Mouse (Mus musculus) right cerebral cortex, postnatal 10 days (tissue): ENCODE measurements at regions not wholly inside any gene's neighbourhood (a gene's known extent, or its start where the extent isn't known, plus 50 kb on each side); places are given as distances from the start of the nearest gene placed in this dataset.
"Not testable (repeated sequence)": the region's sequence is repeated elsewhere in the genome, so short reads cannot be mapped to it uniquely, and the experiment has no call there.

Source experiments
- DNase-seq, 2 experiments: peaks; one replicate each; pipeline ENCODE4 v3.0.0; 2021; ENCODE audit warnings: low spot score in 2 of 2

DNA sequence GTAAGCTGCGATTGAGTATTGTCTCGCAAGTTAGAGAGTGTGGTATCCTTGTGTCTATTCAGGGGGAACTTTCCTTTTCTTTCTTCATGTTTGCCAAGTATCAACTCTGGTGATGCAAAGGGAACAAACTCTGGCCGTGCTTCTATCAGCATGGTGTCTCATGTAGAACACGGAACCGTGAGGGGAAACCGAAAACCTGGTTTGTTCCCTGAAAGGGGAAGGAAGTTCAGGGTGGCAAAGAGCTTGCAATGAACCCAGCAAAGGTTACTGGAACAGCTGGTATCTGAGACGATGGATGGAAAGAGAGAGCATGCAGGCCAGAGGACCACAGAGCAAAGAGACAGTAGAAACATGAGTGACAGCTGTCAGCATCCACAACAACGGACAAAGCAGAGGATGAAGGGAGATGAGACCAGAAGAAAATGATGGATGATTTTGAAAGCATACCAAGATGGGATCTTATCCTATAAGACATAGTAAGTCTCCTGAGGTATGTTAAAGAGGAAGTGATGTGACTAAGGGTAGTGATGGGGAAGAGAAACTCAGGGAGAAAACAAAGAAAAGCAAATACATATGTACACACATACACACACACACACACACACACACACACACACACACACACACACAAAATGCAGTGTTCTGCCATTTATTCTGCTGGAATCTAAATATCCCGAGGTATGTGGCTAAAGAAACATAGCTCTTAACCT lies 199.8 kb upstream of the Peli2 start:
- no peak for DNase-seq

- DNase-seq = no peak
Observed at GRCm38 (mm10) chr14:47921811-47922277, 198.8 kb upstream of the Peli2 start.

DNA sequence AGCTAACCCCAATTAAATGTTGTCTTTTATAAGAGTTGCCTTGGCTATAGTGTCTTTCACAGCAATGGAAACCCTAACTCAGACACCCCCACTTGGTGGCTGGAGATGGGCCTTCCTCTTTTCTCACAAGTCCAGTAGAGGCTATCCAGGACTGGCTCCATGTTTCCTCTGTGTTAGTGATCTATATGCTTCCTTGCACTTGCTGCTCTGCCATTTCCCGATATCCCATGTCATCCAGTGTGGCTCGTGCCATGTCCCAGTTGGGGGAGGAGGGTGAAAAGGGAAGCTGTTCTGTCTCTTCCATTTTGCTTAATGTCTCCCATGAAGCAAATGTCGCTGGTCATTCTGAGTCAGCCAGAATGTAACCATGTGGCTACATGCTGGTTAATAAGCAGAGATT lies 194.2 kb upstream of the Peli2 start:
- no peak for DNase-seq

DNA sequence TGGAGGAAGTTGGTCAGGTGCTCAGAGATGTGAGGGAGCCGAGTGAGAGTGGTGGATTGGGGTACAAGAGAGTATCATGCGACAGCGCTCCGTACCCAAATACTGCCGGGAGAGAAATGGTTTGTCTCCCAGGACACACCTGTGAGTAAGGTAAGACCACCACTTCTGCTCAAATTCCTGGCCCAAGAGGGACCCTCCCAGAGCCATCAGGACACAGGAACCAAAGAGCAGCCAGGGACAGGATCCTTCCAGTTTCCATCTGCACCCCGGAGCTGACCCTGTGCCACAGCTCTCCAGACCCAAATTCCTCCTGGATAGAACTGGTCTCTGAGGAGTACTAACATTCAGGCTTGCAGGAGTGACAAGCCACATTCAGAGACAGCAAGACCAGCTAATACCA lies 185.2 kb upstream of the Peli2 start:
- no peak for DNase-seq

DNA sequence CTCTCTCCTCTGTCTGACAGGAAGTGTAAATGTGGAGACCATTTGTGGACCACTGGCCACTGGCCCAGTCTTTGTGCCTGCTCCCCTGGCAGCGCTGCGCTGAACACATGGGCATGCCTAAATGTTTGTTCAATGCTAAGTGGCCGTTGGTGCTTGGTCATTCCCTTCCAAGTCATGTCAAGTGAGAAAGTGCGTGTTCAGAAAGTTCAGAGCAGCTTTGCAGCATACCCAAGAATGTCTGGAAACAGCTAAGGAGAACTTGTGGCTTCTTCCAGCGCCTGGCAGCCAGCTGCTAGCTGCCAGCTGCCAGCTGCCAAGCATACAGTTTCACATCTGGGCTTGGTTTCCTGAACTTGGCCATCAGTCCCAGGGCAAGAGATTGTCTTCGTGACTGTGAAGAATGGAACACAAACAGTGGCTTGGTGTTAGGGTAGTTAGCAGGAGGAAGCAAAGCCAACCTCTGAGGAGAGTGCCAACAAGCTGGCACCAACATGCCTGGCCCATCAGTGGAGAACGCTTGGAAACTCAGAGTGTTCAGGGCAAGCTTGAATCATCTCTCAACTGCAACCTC lies 183.5 kb upstream of the Peli2 start:
- DNase-seq = peak; percentile 57

GRCm38 (mm10) chr14:47939781-47940590 lies 180.6 kb upstream of the Peli2 start:
- DNase-seq = no peak

- DNase-seq = no peak
Observed at GRCm38 (mm10) chr14:47942671-47943070, 178.0 kb upstream of the Peli2 start.

GRCm38 (mm10) chr14:47944595-47944994 lies 176.0 kb upstream of the Peli2 start:
- DNase-seq = no peak

- no peak for DNase-seq
Observed at GRCm38 (mm10) chr14:47951041-47951440, 169.6 kb upstream of the Peli2 start.

- no peak for DNase-seq
Observed at GRCm38 (mm10) chr14:47958171-47958570, 162.5 kb upstream of the Peli2 start.

- no peak for DNase-seq
Observed at GRCm38 (mm10) chr14:47959366-47960280, 161.0 kb upstream of the Peli2 start.

DNA sequence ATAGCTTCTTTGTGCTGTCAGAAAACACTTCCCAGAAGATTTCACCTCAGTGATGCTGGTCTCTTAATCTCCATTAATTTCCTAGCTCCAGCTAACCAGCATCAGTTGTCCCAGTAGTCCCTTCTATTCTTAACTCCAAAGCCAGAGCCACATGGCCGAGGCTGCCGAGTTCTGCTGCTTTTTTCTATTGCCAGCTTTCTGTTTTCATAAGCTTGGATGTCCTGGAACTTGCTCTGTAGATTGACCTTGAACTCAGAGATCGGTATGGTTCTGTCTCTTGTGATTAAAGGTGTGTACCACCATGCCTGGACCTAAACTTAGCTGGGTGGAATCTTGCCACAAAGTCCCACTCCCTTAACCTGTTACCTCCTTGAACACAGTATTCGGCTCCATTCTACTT lies 155.8 kb upstream of the Peli2 start:
- not testable (repeated sequence) for DNase-seq

DNA sequence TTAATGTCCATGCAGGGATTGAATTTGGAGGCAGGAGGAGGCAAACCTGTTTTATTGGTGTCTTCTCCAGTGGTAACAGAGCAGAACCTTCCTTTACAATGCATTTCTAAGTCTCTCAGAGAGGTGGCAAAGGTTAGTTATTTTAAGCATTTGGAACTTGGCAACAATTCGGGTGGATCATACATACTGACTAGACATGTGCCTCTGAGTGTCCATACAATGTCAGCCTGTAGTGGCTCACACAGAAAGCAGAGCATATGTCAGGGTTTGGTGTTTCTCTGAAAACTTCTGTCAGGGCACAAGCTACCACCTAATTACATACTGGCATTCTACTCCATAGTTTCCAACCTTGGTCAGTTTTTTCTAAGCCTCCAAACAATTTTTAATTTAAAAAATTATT lies 150.8 kb upstream of the Peli2 start:
- no peak for DNase-seq

DNA sequence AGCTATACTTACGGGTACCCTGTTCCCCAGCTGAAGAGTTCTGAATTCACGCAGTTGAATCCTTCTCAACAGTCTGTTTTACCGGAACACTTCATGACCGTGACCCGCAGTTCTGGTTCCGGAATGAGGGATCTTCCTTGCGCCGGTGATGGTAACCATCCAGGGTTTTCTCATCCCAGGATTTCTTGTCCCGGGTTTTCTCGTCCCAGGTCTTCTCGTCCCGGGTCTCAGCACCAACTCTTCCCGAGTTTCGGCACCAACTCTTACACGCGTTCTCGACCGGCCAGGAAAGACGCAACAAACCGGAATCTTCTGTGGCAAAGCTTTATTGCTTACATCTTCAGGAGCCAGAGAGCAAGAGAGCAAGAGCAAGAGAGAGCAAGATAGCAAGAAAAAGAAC lies 147.5 kb upstream of the Peli2 start:
- not testable (repeated sequence) for DNase-seq

GRCm38 (mm10) chr14:47982993-47983740 lies 137.5 kb upstream of the Peli2 start:
- no peak for DNase-seq

- no peak for DNase-seq
Observed at GRCm38 (mm10) chr14:47986483-47986882, 134.1 kb upstream of the Peli2 start.

- no peak for DNase-seq
Observed at GRCm38 (mm10) chr14:47986941-47987340, 133.7 kb upstream of the Peli2 start.

DNA sequence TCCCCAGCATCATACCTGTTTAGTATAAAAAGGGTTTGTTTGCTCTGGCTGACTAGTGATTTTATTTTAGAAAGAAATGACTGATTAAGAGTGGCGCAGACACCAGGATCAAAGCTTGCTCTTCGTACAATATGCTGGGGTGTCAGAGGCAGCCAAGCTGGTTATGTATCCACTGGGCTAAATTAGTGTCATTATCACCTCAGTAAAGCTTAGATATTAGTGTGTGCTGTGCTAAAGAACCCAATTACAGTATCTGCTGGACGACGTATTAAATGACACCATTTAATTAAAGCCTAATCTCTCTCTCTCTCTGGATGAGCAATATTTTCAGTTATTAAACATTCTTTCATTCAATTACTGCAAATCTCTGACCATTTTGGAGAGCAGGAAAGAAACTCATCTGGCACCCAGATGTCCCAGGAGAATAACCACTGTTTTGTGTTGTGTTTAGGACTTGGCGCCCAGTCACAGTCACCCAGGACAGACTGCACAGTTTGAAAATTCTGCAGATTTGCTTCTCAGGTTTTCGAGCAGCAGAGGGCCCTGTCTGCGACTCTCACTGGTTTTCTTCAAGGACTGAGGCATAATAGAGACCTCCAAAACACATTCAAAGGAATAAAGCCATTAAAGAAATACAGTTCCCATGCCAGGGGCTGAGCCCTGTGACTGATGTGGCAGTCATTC lies 133.1 kb upstream of the Peli2 start:
- peak in 1 of 2 experiments; percentile 30 for DNase-seq

GRCm38 (mm10) chr14:47988131-47988530 lies 132.5 kb upstream of the Peli2 start:
- DNase-seq = no peak

DNA sequence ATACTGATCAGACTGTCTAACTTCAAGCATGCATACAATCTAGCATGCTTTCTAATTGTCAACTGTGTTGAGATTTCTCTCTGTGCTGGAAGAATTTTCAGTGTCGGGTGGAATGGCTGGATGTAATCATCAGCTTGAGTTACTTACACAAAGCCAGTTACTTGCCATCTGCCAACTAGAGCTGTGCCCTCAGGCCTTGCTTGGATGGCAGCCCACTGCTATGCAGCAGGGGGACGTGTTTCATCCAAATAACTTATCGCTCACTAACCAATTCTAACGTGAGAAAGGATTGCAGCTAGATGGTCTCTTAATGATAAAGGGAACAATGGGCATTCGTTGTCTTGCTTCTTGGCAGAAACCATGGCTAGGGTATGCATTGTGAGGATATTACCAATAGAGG lies 131.3 kb upstream of the Peli2 start:
- DNase-seq = no peak
